Mouse (Mus musculus) myocyte (in vitro differentiated cells): ENCODE data around the gene Trpm1. TPM values are rescaled to one million over a fixed set of nuclear protein-coding genes. Genes with fewer than 3 reads are reported as not detected.

Experiments used
- H3K27me3 ChIP-seq: one replicate; pipeline ENCODE4 v1.6.1; 2011; ENCODE audit not compliant: control insufficient read depth, insufficient read depth, insufficient read length
- H3K36me3 ChIP-seq: one replicate; pipeline ENCODE4 v1.6.1; 2011; ENCODE audit not compliant: control insufficient read depth, insufficient read depth
- H3K4me2 ChIP-seq: one replicate; pipeline ENCODE4 v1.6.1; 2011; ENCODE audit warnings: low read depth, control low read depth
- H3K4me3 ChIP-seq: one replicate; pipeline ENCODE4 v1.5.1; 2011; ENCODE audit warnings: mild to moderate bottlenecking, control low read depth, moderate library complexity
- H3K79me2 ChIP-seq: one replicate; pipeline ENCODE4 v1.6.1; 2011; ENCODE audit not compliant: control insufficient read depth, insufficient read depth
- H3ac ChIP-seq: one replicate; pipeline ENCODE4 v1.6.1; 2011; ENCODE audit not compliant: control insufficient read depth, insufficient read length
- CEBPB ChIP-seq: IDR thresholded peaks from 2 replicates; pipeline ENCODE4 v1.6.1; 2011; ENCODE audit warnings: mild to moderate bottlenecking, moderate library complexity; ENCODE audit not compliant: poor library complexity, insufficient read depth, severe bottlenecking
- E2F4 ChIP-seq: IDR thresholded peaks from one replicate; pipeline ENCODE4 v1.6.1; 2011; ENCODE audit warnings: mild to moderate bottlenecking, control low read depth, moderate library complexity; ENCODE audit not compliant: insufficient read depth
- MAX ChIP-seq: IDR thresholded peaks from one replicate; pipeline ENCODE4 v1.6.1; 2011; ENCODE audit warnings: low read depth, mild to moderate bottlenecking, control low read depth
- MYOD1 ChIP-seq, 3 experiments: IDR thresholded peaks; one replicate each; pipeline ENCODE4 v1.6.1; 2011; ENCODE audit warnings: control low read depth in 2 of 3, low read depth in 2 of 3, mild to moderate bottlenecking in 2 of 3, moderate library complexity in 1 of 3; ENCODE audit not compliant: insufficient read length in 2 of 3, control insufficient read depth in 1 of 3
- MYOG ChIP-seq, 3 experiments: IDR thresholded peaks; one replicate each; pipeline ENCODE4 v1.6.1; 2011; ENCODE audit warnings: control low read depth in 2 of 3, low read depth in 2 of 3, mild to moderate bottlenecking in 2 of 3; ENCODE audit not compliant: insufficient read length in 2 of 3, control insufficient read depth in 1 of 3, insufficient read depth in 1 of 3
- POLR2A ChIP-seq: IDR thresholded peaks from one replicate; pipeline ENCODE4 v1.6.1; 2011; ENCODE audit warnings: low read depth, mild to moderate bottlenecking, control low read depth, moderate library complexity; ENCODE audit not compliant: insufficient read length
- POLR2AphosphoS2 ChIP-seq: IDR thresholded peaks from one replicate; pipeline ENCODE4 v1.6.1; 2011; ENCODE audit warnings: low read depth, control low read depth; ENCODE audit not compliant: insufficient read length
- REST ChIP-seq: IDR thresholded peaks from one replicate; pipeline ENCODE4 v1.6.1; 2011; ENCODE audit warnings: mild to moderate bottlenecking, control low read depth, moderate library complexity; ENCODE audit not compliant: insufficient read depth, insufficient read length
- SRF ChIP-seq: IDR thresholded peaks from one replicate; pipeline ENCODE4 v1.6.1; 2011; ENCODE audit warnings: low read depth; ENCODE audit not compliant: control insufficient read depth, insufficient read length
- TCF12 ChIP-seq: IDR thresholded peaks from one replicate; pipeline ENCODE4 v1.6.1; 2011; ENCODE audit warnings: mild to moderate bottlenecking, control low read depth; ENCODE audit not compliant: poor library complexity, insufficient read depth, severe bottlenecking
- TCF3 ChIP-seq: IDR thresholded peaks from one replicate; pipeline ENCODE4 v1.6.1; 2011; ENCODE audit warnings: low read depth, control low read depth; ENCODE audit not compliant: insufficient read length
- USF1 ChIP-seq: IDR thresholded peaks from one replicate; pipeline ENCODE4 v1.6.1; 2011; ENCODE audit warnings: low read depth, mild to moderate bottlenecking, control low read depth, moderate library complexity
- polyA plus RNA-seq: library from polyadenylated mRNA; unstranded; fragments of >200 nt; fragmentation: generic; extraction: Trizol; gene quantifications from one replicate; pipeline ENCODE4 v1.2.1, GENCODE M21; 2012; ENCODE audit warnings: missing spikeins

Gene Trpm1
- polyA plus RNA-seq, 1 experiment = 0.17 TPM

DNA sequence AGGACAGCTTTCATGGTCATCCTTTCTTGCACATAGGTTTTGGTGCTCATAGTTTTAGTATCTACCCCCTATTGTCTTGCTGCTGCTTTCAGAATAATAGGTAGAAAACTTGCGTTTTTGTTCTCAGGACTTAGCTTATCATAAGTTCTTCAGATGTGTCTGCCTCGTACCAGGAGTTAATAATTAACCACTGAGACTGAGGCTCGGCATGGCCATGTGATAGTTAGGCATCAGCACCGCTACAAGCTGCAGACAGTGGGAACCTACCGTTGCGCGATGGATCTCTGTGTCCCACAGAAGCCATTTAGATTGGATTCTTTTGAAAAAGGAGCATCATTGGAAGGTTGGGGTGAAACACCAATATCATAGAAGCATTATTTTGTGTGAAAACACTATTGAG lies 159.2 kb downstream of the Trpm1 start:
- Histone ChIP-seq H3K79me2 (no peaks in the 10 kb centered on the region), H3K36me3 (peaks cover 56% of the 10 kb centered on the region), H3K4me2 (no peak overlapping the region), H3K4me3 (no peak overlapping the region), H3K27me3 (no peaks in the 10 kb centered on the region), H3ac (no peak overlapping the region)
- no peak for TF ChIP-seq POLR2AphosphoS2
- no peak for TF ChIP-seq TCF12
- no peak for TF ChIP-seq CEBPB
- TF ChIP-seq SRF = no peak
- no peak for TF ChIP-seq POLR2A
- no peak for TF ChIP-seq REST
- TF ChIP-seq MYOD1 (IDR thresholded peaks at IDR 0.05; ENCODE audit: control insufficient read depth in 1 of 3, insufficient read length in 2 of 3, low read depth in 2 of 3) = no peak
- TF ChIP-seq MAX = no peak
- no peak for TF ChIP-seq MYOG (IDR thresholded peaks at IDR 0.05; ENCODE audit: control insufficient read depth in 1 of 3, insufficient read depth in 1 of 3, insufficient read length in 2 of 3, low read depth in 2 of 3)
- no peak for TF ChIP-seq USF1
- TF ChIP-seq TCF3 = no peak
- no peak for TF ChIP-seq E2F4

Other genes starting within 250 kb of the Trpm1 start
- gene E030018B13Rik, start 237.0 kb upstream of the Trpm1 start, polyA plus RNA-seq = 0.17 TPM
- gene Klf13, start 214.9 kb upstream of the Trpm1 start, polyA plus RNA-seq = 30.4 TPM
- gene Mtmr10, start 133.8 kb downstream of the Trpm1 start, polyA plus RNA-seq = 5.6 TPM
- 1.7 TPM for gene Fan1, start 220.3 kb downstream of the Trpm1 start, polyA plus RNA-seq
- 8.4 TPM for gene Mphosph10, start 238.4 kb downstream of the Trpm1 start, polyA plus RNA-seq
- gene Mcee, start 238.8 kb downstream of the Trpm1 start, polyA plus RNA-seq = 18.9 TPM